Mouse (Mus musculus): ENCODE measurements around the gene Sptbn4. TPM values are rescaled to one million over a fixed set of nuclear protein-coding genes. Genes with fewer than 3 reads are reported as not detected.

The Sptbn4 gene
- total RNA-seq, 2 experiments from 2014 or later = 0.17 TPM; not detected in 1

GRCm38 (mm10) chr7:27314393-27314792, 133.1 kb downstream of the Sptbn4 start:
- no peak for ATAC-seq (replicated peaks; ENCODE audit: low FRiP score, poor library complexity, severe bottlenecking)

GRCm38 (mm10) chr7:27311651-27312284, 135.7 kb downstream of the Sptbn4 start:
- ATAC-seq (replicated peaks; ENCODE audit: low FRiP score, poor library complexity, severe bottlenecking) = no peak

- no peak for ATAC-seq (replicated peaks; ENCODE audit: low FRiP score, poor library complexity, severe bottlenecking)
Measured at GRCm38 (mm10) chr7:27310996-27311535, 136.4 kb downstream of the Sptbn4 start.

- ATAC-seq (replicated peaks; ENCODE audit: low FRiP score, poor library complexity, severe bottlenecking) = 0 out of 2 replicates have a peak, but pooled peaks have one; percentile 21
Measured at GRCm38 (mm10) chr7:27310306-27310705, 137.2 kb downstream of the Sptbn4 start.

GRCm38 (mm10) chr7:27309832-27310231, 137.7 kb downstream of the Sptbn4 start:
- ATAC-seq (replicated peaks; ENCODE audit: low FRiP score, poor library complexity, severe bottlenecking) = no peak

GRCm38 (mm10) chr7:27308821-27309549, 138.5 kb downstream of the Sptbn4 start:
- no peak for ATAC-seq (replicated peaks; ENCODE audit: low FRiP score, poor library complexity, severe bottlenecking)

GRCm38 (mm10) chr7:27307551-27307950, 139.9 kb downstream of the Sptbn4 start:
- ATAC-seq (replicated peaks; ENCODE audit: low FRiP score, poor library complexity, severe bottlenecking) = no peak

Other genes with a start within 250 kb of the Sptbn4 start
- gene Itpkc, start 219.0 kb downstream of the Sptbn4 start, total RNA-seq (2015; ENCODE audit: low replicate concordance) = 2.3 TPM in 1 of 2 replicates, not detected in the other
- 0.60 and 1.5 TPM in 2 replicates for gene Itpkc, start 219.0 kb downstream of the Sptbn4 start, total RNA-seq (2017; ENCODE audit: low replicate concordance)
- 2.1 and 3.5 TPM in 2 replicates for gene Coq8b, start 214.7 kb downstream of the Sptbn4 start, total RNA-seq (2015; ENCODE audit: low replicate concordance)
- gene Coq8b, start 214.7 kb downstream of the Sptbn4 start, total RNA-seq (2017; ENCODE audit: low replicate concordance) = 2.9 and 4.5 TPM in 2 replicates
- 0.42 and 0.58 TPM in 2 replicates for gene Numbl, start 189.3 kb downstream of the Sptbn4 start, total RNA-seq (2015; ENCODE audit: low replicate concordance)
- 0.17 and 1.5 TPM in 2 replicates for gene Numbl, start 189.3 kb downstream of the Sptbn4 start, total RNA-seq (2017; ENCODE audit: low replicate concordance)
- gene Ltbp4, start 110.0 kb downstream of the Sptbn4 start, total RNA-seq (2015; ENCODE audit: low replicate concordance) = not detected in 2 replicates
- gene Ltbp4, start 110.0 kb downstream of the Sptbn4 start, total RNA-seq (2017; ENCODE audit: low replicate concordance) = 1.2 TPM in 1 of 2 replicates, not detected in the other
- gene Shkbp1, start 91.7 kb downstream of the Sptbn4 start, total RNA-seq (2015; ENCODE audit: low replicate concordance) = 9.0 and 13.3 TPM in 2 replicates
- 3.4 and 10.0 TPM in 2 replicates for gene Shkbp1, start 91.7 kb downstream of the Sptbn4 start, total RNA-seq (2017; ENCODE audit: low replicate concordance)
- gene Gm20479, start 90.3 kb downstream of the Sptbn4 start, total RNA-seq (2015; ENCODE audit: low replicate concordance) = not detected in 2 replicates
- gene Gm20479, start 90.3 kb downstream of the Sptbn4 start, total RNA-seq (2017; ENCODE audit: low replicate concordance) = not detected in 2 replicates
- 379 and 403 TPM in 2 replicates for gene Blvrb, start 292 bp upstream of the Sptbn4 start, total RNA-seq (2015; ENCODE audit: low replicate concordance)
- 431 and 604 TPM in 2 replicates for gene Blvrb, start 292 bp upstream of the Sptbn4 start, total RNA-seq (2017; ENCODE audit: low replicate concordance)
- 31.8 and 57.3 TPM in 2 replicates for gene Sertad3, start 26.1 kb upstream of the Sptbn4 start, total RNA-seq (2015; ENCODE audit: low replicate concordance)
- gene Sertad3, start 26.1 kb upstream of the Sptbn4 start, total RNA-seq (2017; ENCODE audit: low replicate concordance) = 56.2 and 61.8 TPM in 2 replicates
- gene Sertad1, start 39.2 kb upstream of the Sptbn4 start, total RNA-seq (2015; ENCODE audit: low replicate concordance) = 26.5 and 34.1 TPM in 2 replicates
- gene Sertad1, start 39.2 kb upstream of the Sptbn4 start, total RNA-seq (2017; ENCODE audit: low replicate concordance) = 26.2 and 30.5 TPM in 2 replicates
- gene Prx, start 51.6 kb upstream of the Sptbn4 start, total RNA-seq (2015; ENCODE audit: low replicate concordance) = not detected in 2 replicates
- 0.28 and 0.43 TPM in 2 replicates for gene Prx, start 51.6 kb upstream of the Sptbn4 start, total RNA-seq (2017; ENCODE audit: low replicate concordance)
- not detected in 2 replicates for gene Hipk4, start 75.6 kb upstream of the Sptbn4 start, total RNA-seq (2015; ENCODE audit: low replicate concordance)
- not detected in 2 replicates for gene Hipk4, start 75.6 kb upstream of the Sptbn4 start, total RNA-seq (2017; ENCODE audit: low replicate concordance)
- gene Pld3, start 105.5 kb upstream of the Sptbn4 start, total RNA-seq (2015; ENCODE audit: low replicate concordance) = 128 and 139 TPM in 2 replicates
- 73.6 and 84.7 TPM in 2 replicates for gene Pld3, start 105.5 kb upstream of the Sptbn4 start, total RNA-seq (2017; ENCODE audit: low replicate concordance)
- gene 2310022A10Rik, start 105.5 kb upstream of the Sptbn4 start, total RNA-seq (2015; ENCODE audit: low replicate concordance) = 2.9 TPM in 1 of 2 replicates, not detected in the other
- 3.6 and 10.4 TPM in 2 replicates for gene 2310022A10Rik, start 105.5 kb upstream of the Sptbn4 start, total RNA-seq (2017; ENCODE audit: low replicate concordance)
- 22.7 and 25.1 TPM in 2 replicates for gene Akt2, start 143.9 kb upstream of the Sptbn4 start, total RNA-seq (2015; ENCODE audit: low replicate concordance)
- gene Akt2, start 143.9 kb upstream of the Sptbn4 start, total RNA-seq (2017; ENCODE audit: low replicate concordance) = 51.2 and 57.6 TPM in 2 replicates
- not detected in 2 replicates for gene Ttc9b, start 206.2 kb upstream of the Sptbn4 start, total RNA-seq (2015; ENCODE audit: low replicate concordance)
- gene Ttc9b, start 206.2 kb upstream of the Sptbn4 start, total RNA-seq (2017; ENCODE audit: low replicate concordance) = not detected in 2 replicates
- 1.0 TPM in 1 of 2 replicates, not detected in the other for gene Map3k10, start 226.9 kb upstream of the Sptbn4 start, total RNA-seq (2015; ENCODE audit: low replicate concordance)
- gene Map3k10, start 226.9 kb upstream of the Sptbn4 start, total RNA-seq (2017; ENCODE audit: low replicate concordance) = 0.77 and 0.98 TPM in 2 replicates
- gene Zfp607b, start 241.7 kb upstream of the Sptbn4 start, total RNA-seq (2015; ENCODE audit: low replicate concordance) = not detected in 2 replicates
- 0.28 TPM in 1 of 2 replicates, not detected in the other for gene Zfp607b, start 241.7 kb upstream of the Sptbn4 start, total RNA-seq (2017; ENCODE audit: low replicate concordance)

All from erythroblast, adult 5-6 weeks (primary cell).